Mouse (Mus musculus) thymus, postnatal 0 days (tissue): ENCODE measurements around the gene Dclk2. TPM values are rescaled to one million over a fixed set of nuclear protein-coding genes. Genes with fewer than 3 reads are reported as not detected.

Experiments used
- DNase-seq: peaks from one replicate; pipeline ENCODE4 v3.0.0-alpha.2; 2015; ENCODE audit warnings: low spot score
- polyA plus RNA-seq: library from polyadenylated mRNA; unstranded; fragments of >200 nt; fragmentation: Nextera tagmentation; extraction: Ambion mirVana; gene quantifications from 2 replicates; pipeline ENCODE4 v1.2.1, GENCODE M21; 2015

The Dclk2 gene
- polyA plus RNA-seq, 1 experiment from 2014 or later, result 15.5 TPM

DNA sequence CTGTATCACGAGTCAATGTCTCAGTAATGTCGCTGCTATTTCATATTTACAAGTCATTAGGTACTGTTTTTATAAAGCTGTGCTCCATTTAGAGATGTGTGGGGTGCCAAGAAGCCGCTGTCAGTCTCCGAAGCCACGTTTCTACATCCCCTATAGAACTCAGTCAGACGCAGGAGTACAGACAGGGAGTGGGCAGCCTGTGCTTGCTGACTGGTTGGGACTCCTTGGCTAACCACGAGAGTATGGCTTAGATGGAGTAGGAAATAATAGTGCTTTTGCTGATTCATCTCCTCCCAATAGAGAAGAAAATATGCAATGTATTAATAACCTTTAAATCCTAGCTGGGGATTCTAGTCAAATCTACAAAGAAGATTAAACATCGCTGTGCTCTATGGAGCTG, 119.8 kb downstream of the Dclk2 start:
- no peak for DNase-seq

DNA sequence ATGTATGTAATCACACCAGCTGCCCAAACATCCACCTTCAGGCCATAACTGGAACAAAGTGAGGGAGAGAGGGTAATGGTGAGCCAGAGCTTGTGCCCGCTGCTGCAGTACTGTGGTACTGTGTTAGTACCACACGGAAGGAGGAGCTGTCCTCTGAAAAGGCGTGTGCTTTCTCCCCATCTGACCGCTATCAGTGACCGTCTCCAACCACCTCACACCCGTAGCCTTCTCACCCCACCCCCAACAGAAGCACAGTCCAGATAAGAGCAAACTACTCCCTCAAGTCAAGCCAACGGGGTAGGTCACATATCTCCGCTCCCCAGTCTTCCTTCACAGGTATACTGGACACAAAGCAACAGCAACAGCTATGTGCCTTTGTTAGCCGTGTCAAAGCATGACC, 121.6 kb downstream of the Dclk2 start:
- no peak for DNase-seq

DNA sequence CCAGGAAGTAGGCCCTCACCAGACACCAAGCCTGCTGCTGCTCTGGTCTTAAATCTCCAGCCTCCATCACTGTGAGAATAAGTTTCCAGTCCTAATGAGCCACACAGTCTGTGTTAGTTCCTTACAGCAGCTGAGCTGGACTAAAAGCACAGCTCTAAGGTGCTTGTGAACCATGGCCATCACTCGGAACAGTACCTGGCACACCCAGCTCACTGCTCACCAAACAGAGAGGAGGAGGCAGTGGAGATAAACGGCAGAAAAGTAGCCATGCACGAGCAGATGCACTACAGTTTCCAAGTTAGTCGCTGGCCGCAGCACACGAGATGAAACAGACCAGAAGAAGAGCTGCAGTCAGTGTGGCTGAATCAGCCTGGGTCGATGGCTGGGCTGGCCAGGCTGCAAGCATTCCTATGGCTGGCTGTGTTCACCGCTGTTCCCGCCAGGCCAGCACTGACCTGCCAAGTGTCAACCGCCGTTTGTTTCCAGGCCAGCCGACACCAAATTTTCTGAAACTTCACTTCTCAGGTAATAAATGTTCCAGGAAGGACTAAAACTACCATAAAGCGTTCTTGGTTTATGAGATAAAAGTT, 122.7 kb downstream of the Dclk2 start:
- no peak for DNase-seq

DNA sequence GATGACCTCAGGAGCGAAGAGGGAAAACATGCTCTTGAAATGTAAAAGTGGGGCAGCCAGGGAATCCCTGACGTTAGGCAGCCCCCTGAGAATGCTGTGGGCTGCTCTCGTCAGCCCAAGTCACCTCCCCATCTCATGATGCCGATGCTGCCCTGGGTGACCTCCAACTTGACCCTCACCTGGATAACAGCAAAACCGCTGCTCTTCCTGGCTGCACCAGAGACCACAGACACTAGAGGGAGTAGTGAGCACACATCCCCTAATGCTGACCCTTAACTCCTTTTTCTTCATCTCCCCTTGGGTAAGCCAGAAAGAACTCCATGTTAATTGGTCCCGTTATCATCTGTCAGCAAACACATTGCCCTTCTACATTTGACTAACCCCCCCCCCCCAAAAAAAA, 123.9 kb downstream of the Dclk2 start:
- no peak for DNase-seq

DNA sequence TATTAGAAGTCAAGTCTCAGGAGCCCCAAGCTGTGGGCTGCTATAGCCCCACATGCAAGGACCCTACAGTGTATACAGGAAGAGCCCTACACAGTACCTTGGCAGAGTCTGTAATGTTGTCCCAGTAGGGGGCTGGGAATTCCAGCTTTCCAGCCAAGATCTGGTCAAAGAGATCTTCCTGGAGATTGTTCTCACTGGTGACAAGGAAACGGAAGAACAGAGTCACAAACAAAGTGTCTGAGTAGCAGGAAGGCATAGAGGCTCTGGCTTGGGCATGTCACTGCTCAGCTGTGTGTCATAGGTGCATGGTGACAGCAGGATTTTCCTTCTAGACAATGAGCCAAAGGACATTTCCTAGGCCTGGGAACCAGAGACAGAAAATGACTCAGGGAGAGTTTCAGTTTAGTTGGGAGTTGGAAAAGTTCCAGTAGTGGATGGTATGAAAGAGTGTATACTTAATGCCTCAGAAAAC, 126.9 kb downstream of the Dclk2 start:
- no peak for DNase-seq

DNA sequence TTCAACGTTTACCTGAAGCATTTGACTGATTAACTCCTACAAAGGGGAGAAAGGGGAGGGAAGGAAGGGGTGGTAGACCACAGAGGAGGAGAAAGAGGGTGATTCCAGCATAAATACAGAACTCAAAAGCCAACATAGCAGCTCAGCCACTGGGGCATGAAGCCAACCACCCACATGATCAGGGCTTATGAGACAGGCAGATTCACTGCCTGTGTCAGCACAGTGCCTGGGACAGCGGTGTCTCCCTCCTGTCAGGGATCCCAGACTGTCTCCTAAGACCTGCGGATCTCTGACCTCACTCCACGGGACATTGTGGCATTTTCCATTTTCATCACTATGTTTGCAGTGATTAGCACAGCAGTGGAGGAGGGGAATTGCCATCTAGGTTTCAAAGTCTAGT, 127.4 kb downstream of the Dclk2 start:
- no peak for DNase-seq

DNA sequence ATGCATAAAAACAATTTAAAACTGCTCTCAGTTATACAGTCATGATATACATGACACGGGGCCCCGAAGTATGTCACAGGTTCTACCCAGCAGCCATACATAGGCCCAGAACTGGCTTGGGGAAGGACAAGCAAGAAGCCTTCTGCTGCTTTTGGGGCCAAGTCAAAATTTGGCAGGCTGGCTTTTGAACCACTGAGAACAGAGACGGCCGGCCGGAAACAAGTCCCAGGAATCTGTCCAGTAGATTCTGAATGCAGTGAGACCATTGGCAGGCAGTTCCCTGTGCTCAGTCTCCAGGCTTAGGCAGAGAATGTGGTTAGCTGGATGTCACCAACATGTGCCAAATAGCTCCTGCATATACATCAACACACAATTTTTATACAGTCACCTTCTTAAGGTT, 130.9 kb downstream of the Dclk2 start:
- DNase-seq, result no peak

DNA sequence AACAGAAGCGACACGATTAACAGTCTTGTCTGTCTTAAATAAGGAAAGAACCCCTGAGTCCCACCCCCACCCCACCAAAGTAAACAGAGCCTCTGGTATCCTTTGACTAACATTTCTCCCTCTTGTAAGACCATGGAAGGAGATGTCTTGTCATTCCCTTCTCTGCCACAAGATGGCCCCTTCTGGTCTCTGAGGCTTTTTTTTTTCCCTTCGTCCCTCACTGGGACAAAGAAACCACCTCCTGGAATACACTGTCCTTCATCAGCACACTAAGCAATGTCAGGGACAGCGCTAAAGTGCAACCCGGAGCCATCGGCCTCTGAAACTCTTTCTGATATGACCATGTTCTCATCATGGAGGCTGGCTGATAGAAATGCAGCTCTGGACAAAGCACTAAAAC, 131.9 kb downstream of the Dclk2 start:
- DNase-seq, result peak; percentile 59

DNA sequence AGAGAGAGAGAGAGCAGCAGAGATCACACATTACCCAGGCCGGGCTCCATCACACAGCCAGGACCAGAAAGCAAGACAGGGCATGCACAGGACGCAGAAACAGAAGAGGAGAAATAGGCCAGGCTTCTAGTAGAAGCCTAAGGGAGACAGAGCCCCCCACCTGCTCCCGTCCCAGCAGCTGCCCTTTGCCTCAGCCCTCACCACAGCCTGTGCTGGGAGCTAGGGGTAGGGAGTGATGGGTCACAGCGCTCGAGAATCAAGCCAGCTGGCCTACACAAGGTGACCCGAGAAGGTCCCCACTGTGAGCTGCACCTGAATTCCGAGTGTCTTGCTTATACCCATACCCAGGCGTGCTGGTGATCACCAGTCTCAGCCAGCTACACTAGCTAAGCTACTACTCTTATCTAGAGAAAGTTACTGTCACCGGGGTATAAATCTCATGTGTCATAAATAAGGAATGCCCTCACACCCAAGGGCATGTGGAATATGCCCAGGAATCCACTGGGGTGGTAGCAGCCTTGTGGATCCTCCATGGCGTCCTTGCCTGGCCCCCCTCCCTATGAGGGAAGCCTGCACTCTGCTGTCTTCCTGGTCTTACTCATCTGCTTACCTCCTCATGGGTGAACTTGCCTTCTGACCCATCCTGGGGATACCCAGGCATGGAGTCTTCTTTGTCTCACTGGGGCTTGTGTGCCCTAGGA, 133.1 kb downstream of the Dclk2 start:
- no peak for DNase-seq

DNA sequence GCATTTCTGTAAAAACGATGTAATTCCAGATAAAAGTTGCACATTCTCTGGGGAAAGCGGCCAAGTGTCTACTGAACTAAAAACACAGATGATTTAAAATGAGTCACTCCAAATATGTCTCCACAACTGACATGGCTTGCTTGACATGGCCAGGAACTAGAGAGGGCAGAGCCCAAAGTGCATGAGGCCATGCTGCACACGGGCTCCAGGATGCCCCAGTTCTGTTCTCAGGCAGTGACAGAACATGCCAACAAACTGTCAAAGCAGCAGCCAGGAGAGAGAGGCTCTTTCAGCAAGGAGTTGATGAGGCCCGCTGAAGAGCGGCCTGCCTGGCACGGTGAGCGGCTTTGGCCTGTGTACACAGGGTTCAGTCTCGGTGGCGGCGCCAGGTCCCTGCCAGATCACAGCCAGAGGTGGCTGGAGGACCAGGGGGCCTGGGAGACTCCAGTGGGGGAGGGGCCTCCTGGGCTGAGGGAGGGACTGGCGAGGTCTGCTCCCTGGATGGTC, 133.8 kb downstream of the Dclk2 start:
- DNase-seq, result no peak

DNA sequence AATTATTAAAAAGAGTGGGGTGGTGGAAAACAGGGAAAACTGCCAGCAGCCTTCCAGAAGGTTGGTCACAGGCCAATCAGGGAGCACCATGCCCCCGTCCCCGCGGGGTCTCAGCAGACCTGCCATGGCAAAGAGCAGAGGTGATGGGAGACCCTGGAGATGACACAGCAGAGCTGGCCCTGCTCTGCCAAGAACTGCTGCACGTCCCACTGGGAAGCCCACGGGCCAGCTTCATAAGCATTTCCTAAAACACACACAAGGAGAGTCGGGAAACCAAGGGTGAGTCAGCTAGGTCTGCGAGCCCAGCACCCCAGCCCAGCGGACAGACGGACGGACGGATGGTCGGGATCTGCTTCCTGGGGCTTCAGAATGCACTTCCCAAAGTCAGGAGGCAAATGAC, 134.4 kb downstream of the Dclk2 start:
- DNase-seq, result no peak

DNA sequence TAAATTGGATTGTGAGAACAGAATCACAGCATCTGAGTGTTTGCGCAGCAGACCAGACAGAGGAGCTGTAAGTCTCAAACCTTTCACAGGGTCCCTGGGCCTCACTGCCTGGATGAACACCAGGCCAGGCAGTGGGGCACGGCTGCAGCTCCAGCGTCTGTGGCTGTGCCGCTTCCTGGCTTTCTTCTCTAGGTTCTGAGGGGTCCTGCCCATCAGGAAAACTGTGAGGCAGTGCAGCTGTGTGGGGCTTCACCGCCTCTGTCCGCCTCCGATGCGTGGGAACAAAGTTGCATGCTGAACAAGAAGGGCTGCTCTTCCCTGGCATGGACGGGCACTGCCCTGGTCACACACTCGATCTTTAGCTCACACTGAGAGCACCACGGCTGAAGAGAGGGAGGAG, 135.7 kb downstream of the Dclk2 start:
- DNase-seq, result no peak

DNA sequence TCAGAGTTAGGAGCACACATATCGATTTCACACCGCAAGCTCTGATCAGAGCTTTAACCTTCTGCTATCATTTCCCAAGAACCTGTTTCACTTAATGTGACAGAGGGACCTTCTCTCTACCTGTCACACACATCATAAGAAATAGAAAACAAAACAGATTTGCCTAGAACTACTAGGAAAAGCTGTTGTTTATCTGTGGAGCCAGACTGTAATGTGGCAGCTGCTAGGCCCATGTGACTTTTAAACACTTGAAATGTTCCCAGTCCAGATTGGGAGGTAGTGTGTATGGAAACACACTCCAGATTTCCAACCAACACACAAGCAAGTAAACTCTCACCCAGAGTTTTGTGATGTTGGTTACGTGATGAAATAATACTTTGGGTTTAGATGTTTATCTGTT, 136.6 kb downstream of the Dclk2 start:
- no peak for DNase-seq

DNA sequence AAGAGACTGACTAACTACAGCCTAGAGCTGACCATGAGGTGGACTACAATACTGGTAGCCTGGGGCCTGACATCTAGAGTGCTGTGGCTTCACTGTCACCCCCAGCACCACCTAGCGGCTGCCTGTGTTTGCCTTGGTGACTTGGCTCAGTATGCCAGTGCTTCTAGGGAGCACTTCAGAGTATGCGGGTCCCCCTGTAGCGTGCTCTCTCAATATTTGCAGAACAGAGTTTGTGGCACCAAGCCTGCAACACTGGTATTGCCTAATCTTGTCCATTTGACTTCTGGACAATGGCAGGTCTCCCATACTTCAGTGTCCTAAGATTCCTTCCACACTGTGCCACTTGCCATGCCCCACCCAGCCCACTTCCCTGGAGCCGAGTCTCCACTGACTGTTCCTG, 140.9 kb downstream of the Dclk2 start:
- DNase-seq, result no peak

DNA sequence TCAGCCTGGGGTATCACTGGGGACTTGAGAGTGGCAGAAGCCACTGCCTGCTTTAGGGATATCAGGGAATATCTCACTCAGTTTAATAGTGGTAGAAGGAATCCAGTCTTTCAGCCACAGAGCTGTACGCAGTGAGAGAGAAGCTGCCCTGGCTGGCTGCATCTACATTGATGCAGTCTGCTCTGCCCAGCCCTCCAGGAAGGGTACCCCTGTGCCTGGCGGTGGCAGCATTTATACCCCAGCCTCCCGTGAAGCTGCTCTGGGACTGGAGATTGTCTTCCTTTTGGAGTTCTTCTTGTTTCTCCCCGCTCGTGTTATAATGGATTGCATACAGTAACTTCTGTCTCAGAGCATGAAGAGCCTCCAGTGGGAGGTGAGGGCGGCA, 145.2 kb downstream of the Dclk2 start:
- no peak for DNase-seq

DNA sequence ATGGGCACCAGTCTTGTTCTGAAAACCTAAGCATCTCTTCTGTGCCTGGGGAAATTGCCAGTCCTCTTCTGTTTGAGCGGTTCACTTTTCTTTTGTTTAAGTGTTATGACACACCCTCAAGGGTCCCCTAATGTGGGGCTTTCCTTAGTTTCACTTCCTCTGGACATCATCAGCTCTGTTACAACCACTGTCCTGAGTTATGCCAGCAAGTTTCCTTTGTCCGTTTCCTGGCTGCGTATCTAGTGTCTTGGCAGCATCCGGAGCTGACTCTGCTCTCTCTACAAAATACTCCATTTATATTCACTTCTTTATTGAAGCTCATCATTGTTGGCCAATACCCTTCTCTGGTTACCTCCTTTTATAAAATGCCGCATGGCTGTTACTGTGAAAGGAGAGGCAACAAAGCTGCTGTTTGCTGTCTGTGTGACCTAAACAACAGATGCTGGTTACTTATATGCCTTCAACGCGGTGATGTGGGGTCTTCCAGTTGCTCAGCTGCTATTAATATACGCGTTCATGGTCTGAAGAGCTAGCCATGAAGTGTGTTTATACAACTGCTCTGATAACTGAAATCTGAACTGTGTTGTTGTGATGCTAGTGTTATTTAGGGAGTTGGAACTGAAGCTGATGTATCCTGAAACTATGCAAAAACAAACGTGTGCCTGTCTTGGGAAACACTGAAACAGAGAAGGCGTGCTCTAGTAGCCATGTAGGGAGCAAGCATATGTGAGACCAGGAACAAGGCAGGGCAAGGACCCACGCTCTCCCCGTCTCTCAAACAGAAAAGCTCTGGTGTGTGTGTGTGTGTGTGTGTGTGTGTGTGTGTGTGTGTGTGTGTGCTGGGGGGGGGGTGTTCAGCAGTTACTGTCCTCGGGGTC, 145.8 kb downstream of the Dclk2 start:
- no peak for DNase-seq

DNA sequence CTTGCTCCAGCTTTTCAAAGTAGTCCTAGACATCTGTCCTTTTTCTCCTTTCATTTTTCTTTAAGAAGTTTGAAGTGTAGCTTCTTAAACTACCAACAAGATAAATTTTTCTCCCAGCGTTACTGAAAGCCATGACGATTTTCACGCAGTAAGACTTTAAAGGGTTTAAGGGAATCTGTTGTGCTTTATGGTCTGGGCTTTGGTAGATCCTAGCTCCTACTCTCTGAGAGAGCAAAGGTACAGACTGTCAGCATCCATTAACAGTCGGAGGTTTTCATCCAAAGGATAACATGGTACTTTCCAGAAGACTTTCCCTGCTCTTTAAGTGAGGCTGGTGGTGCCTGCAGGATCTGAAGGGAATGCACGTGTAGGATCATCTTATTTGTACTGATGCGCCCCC, 151.7 kb downstream of the Dclk2 start:
- no peak for DNase-seq

DNA sequence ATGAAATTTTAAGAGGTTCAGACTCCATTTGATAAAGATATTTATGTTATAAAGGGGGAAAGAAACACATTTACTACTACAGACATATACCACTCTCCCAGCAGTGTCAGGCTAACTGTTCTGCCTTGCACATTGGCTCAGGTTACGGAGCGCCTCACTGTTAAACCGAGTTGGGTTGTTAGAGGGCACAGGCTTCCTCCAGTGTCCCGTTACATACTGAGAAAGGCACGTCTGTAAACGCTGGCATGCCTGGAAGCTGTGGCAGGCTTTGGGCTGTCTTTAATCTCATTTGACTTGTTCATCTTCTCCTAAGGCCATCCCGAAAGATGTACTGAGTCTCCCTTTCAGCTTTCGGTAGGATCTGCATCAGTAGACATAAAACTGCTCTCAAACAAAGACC, 152.1 kb downstream of the Dclk2 start:
- no peak for DNase-seq

DNA sequence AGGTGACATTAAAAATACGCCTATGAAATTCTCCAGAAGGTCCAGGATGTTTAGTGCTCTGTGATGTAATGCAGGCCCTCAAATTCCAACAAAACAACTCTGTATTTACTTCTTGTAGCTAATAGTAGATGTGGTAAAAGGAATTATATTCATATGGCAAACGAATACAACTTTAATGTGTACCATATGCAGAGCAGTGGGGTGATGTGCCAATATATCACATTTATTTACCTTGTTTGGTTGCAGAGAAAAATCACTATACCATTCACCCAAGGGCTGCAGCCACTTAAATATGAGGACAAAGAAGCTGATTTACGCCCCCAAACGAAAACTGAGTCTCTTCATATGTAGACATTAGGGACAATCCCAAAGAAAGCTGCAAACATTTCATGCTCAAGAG, 158.2 kb downstream of the Dclk2 start:
- no peak for DNase-seq

DNA sequence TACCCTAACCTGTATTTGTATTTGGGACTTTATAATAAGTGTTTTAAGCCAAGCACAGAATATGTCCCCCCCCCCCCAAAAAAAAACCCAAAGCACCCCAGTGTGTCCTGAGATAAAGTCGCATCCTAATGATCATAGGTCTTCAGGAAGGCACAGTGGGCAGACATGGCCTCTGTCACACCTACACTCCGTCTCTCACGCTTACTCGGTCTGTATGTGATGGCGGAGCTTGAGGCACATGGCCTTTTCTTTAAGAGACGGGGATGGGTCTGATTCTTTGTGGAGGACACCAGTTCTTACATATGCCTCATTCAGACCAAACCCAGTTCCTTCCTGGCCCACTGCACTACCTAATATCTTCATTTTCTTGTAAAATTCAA, 158.6 kb downstream of the Dclk2 start:
- DNase-seq, result no peak

DNA sequence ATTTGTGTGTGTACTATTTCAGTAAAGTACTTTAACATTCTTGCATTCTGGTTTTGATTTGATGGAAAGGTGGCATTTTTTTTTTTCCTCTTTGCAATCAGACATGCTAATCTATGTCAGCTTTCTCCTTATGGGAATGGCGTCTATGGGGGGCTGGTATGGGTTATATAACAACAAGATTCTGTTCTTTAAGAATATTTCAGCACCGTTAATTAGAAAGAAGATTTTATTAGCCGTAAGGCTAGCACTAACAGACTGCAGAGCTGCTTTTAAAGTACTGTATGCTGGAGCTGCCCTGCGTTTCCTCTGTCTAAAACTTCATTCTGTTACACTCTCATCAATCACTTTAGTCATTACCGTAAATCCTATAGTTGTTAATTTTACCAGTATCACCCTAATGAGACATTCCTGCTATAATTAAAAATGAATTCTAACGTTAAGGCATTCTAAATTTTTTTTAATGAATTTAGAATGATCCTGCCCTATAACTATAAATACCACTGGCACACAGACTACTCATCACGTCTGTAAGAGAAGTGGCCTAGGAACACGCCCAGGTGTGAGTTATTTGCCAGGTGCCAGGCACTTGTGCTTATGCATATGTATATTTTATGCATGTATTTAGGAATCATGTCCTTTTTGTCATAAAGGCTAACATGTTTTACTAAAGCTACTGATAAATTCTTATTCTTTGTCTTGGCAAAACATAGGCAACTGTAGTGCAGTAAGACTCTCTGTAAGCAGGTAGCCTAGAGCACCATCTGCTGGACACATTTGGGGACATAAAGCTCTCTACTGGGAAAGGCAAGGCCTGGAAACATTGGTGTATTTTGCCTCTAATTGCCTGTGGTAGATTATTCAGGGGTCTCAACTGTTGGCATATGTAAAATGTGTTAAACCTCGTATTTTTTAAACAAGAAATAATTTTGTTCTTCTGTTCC, 159.3 kb downstream of the Dclk2 start:
- peak; percentile 70 for DNase-seq
